18 mouse cellular contexts compared by ENCODE assay signal in the genomic region with DNA sequence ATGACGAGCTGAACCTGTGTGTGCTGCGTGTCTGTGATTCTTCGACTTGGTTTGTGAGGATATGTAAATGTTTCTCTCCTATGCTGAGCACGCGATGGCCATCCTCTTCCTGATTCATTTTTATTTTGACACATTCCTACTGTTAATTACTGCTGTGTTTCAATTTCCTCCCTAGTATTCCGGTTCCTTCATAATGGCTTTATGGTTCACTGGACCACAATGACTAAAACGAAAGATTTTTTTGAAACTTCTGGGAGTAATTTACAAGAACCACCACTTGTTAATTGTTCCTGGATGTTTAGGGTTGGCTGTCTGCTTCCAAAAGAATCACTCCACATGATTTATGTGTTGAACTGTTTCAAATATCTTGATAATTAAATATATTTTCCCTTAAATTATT.
"Had no signal": no experiment of that assay in that cellular context is flagged by ENCODE, and none has a peak within 500 bp of the region (broad histone marks: within the 10 kb centered on the region; RNA-seq: fewer than 3 reads in every experiment).

No protein-coding gene starts in this region.

- ATAC-seq: liver, postnatal 0 days; lung, postnatal 0 days had no signal

- H3K27me3 ChIP-seq: liver, embryonic 13.5 days; liver, embryonic 15.5 days; lung, embryonic 15.5 days; megakaryocyte, embryonic 14.5 days; midbrain, embryonic 12.5 days; neural tube, embryonic 12.5 days; stomach, embryonic 15.5 days had no signal

- H3K4me2 ChIP-seq: liver, embryonic 13.5 days; liver, embryonic 15.5 days; lung, embryonic 15.5 days; midbrain, embryonic 12.5 days; neural tube, embryonic 12.5 days; stomach, embryonic 15.5 days had no signal

- H3K9ac ChIP-seq: liver, embryonic 13.5 days; liver, embryonic 15.5 days; liver, postnatal 0 days; lung, embryonic 15.5 days; midbrain, embryonic 12.5 days; neural tube, embryonic 12.5 days; stomach, embryonic 15.5 days had no signal

- H3K4me1 ChIP-seq: liver, embryonic 13.5 days; liver, embryonic 15.5 days; lung, embryonic 15.5 days; megakaryocyte, embryonic 14.5 days; midbrain, embryonic 12.5 days; neural tube, embryonic 12.5 days; stomach, embryonic 15.5 days had no signal

- H3K4me3 ChIP-seq: liver, embryonic 13.5 days; liver, embryonic 15.5 days; lung, embryonic 15.5 days; megakaryocyte, embryonic 14.5 days; midbrain, embryonic 12.5 days; neural tube, embryonic 12.5 days; stomach, embryonic 15.5 days had no signal

- H3K36me3 ChIP-seq: liver, embryonic 13.5 days; liver, embryonic 15.5 days; lung, embryonic 15.5 days; midbrain, embryonic 12.5 days; neural tube, embryonic 12.5 days; stomach, embryonic 15.5 days had no signal

- H3K27ac ChIP-seq: liver, embryonic 13.5 days; liver, embryonic 15.5 days; lung, embryonic 15.5 days; macrophage; midbrain, embryonic 12.5 days; neural tube, embryonic 12.5 days; stomach, embryonic 15.5 days; stomach, postnatal 0 days had no signal

- DNase-seq: liver, embryonic 13.5 days; liver, postnatal 0 days; lung, adult 2 months; lung, postnatal 14 days; lung, postnatal 36 days; right cerebral cortex, postnatal 14 days; thymus, adult 2 months; thymus, postnatal 25 days; thymus, postnatal 4 days had no signal

- H3K9me3 ChIP-seq: liver, embryonic 13.5 days; liver, embryonic 15.5 days; lung, embryonic 15.5 days; midbrain, embryonic 12.5 days; neural tube, embryonic 12.5 days; stomach, embryonic 15.5 days had no signal
